Mouse (Mus musculus): ENCODE measurements around the gene Calml4.
"Not testable (repeated sequence)": the region's sequence is repeated elsewhere in the genome, so short reads cannot be mapped to it uniquely, and the experiment has no call there.

Gene Calml4

DNA sequence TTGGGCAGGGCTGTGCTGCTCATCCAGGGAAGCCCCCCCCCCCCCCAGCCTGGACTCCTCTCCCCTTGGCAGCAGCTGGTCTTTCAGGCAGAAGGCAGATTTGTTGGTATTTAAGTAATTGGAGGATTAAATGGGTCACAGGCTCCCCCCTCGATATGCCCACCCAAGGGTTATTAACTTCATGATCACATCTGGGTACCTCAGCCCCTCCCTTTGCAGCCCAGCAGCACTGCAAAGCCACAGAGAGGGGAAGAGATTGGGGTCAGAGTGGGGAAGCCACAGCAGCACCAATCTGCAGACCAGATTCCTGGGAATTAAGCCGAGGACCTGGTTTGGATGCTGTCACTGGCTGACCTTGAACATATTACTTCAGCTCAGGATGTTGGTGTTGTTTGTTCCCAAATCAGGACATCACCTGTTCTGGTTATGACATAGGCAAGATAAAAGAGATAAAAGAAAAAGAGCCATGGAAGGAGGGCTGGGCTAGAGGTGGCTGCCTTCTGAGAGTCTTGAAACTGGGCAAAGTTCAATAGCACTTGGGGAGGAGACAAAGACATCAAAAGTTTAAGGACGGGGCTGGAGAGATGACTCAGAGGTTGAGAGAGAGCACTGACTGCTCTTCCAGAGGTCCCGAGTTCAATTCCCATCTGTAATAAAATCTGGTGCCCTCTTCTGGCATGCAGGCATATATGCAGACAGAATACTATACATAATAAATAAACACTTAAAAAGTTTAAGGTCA is 22.0 kb upstream of the Calml4 start:
- DNase-seq (ENCODE audit: low spot score in 2 of 2), result no peak

DNA sequence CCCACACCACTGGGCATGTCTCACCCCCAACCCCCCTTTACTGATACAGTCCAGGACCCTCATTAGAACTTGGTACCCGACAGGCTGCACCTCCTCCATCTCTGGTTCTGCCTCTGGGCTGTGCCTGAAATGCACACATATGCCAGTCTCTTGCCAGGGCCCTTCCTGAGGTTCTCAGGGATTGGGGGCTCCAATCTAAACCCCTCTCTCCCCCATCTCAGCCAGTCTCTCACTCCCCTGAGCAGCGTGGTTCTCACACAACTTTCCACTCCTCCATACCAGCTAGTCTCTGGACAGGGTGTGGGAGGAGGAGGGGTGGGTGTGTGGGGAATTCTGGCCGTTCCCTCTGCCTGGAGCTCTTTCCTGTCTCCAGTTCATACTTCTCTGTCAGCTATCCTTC is 20.3 kb upstream of the Calml4 start:
- no peak for DNase-seq (ENCODE audit: low spot score in 2 of 2)

DNA sequence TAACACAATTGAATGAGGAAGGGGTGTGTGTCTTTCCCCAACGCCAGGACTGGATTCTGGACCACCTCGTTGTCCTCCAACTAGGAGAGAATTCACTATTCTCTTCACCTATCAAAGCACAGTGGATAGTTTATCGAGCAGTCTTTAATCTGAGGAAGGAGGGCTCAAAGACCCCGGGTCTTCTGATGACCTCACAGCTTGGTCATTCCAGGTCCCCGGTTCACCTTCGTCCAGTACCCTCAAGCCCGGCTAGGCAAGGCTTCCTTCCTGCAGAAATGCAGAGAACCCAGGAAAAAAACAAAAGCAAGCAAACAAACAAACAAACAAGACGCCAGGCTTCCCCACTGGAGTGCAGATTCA is 19.8 kb upstream of the Calml4 start:
- no peak for DNase-seq (ENCODE audit: low spot score in 2 of 2)

DNA sequence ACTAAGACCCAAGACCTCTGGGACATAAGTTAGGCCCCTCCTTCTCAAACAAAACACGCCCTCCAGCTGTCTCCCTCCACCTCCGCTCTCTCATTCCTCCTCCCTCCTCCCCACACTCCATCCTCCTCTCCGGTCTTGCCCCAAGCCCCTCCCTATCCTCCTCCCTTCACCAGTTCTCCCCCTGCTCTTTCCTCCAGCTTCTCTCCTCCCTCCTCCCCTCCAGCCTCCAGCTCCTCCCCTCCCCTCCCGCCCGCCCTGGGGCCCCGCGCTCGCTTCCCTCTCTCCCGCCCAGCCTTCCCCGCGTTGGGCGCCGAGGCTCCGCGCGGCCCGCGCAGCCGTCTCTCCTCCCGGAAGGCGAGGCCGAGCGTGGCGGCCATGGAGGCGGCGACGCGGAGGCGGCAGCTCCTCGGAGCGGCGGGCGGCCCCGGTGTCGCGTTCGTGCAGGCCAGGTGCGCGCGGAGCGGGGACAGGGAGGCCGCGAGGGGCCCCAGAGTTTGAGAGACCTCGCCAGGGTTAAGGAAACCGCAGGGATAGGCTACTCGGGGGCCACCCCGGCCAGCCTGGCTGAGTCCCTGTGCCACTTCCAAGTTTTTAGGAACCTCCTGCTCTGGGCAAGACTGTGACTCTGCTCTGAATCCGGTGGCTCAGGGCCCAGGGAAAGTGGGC is 19.2 kb upstream of the Calml4 start, which contains the start of gene Cln6:
Gene Cln6, plus strand, starts transcription at position 280 of the 666 bp plus-strand sequence.
- DNase-seq (ENCODE audit: low spot score in 2 of 2), result peak; percentile 52

DNA sequence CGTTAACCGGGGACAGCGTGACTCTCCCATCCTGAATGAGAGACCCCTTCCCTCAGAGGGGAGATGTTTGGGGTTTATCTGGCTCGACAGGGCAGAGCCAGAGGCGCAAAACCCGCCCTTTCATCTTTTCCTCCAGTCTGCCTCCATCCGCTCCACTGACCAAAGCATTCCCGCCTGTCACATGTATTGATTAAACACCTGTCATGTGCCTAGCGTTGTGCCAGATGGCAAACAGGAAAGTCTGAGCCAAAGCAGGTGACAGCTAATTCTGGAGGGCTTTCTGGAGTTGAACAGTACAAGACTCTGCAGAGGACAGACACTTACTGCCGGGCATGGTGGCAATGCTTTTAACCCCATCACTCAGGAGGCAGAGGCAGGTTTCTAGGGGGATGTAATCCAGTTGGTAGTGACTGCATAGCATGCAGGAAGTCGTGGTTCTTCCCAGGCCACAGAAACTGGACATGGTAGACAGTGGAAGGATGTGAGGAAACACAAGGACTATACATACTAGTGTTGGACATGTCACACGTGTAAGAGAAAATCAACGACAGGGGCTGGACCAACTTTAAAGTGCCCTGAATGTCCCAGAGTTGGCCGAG is 18.6 kb upstream of the Calml4 start:
- no peak for DNase-seq (ENCODE audit: low spot score in 2 of 2)

DNA sequence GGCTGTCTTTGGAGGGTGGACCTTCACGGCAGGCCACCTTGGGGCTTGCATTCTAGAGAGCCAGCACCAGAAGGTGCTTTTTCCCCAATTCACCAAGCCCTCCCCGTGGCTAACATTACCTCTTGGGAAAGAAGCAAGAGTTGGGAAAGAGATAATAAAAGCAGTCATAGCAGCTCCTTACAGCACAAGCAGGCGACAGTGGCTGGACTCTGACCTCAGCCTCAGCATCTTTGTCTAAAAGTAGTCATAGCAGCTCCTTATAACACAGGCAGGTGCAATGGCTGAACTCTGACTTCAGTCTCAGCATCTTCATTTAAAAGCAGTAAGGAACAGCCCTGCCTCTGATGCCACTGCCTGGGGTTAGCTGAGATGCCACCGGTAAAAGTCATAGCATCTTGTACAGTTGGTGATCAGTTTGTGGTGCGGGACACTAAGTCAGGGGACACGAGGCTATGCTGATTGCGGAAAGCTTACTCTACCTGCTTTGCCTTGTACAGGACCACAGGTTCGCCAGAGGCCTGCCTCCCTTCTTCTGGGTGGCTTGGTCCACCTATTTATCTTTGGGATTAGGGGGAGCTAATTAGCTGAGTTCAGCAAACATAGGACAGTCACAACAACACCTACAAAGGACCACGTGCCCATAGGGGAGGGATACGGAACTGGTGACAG is 14.4 kb upstream of the Calml4 start:
- no peak for DNase-seq (ENCODE audit: low spot score in 2 of 2)

DNA sequence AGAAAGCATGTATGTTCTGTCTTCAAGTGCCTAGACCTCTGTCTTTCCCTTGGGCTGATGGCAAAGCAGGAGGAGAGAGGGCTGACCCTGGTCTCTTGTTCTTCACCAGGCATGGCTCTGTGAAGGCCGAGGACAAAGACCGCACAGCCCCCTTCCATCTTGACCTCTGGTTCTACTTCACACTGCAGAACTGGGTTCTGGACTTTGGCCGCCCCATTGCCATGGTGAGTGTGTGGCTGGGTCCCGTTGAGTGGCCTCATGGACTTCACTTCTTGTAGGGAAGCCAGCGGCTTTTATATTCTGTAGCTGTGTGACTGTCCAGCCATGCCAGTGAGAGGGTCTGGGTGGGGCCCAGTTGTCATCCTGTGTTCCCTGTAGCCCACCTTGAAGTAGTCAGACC is 13.4 kb upstream of the Calml4 start:
- DNase-seq (ENCODE audit: low spot score in 2 of 2), result no peak

DNA sequence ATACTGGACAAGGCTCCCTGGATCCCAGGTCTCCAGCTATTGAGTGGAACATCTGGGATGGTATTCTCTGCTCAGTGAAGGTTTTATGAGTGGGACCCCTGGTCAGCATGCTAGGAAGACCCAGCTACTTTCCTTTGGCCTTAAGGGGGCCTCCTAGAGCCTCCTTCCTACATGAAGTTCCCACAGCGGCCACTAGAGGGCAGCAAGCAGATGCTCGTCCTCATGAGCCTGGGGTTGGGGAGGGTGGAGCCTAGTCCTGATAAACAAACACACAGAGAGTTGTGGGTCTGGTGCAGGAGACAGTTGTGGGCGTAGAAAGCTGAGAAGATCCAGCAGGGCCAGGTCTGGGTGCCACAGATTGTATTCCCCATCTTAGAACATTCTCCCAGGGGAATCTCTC is 10.2 kb upstream of the Calml4 start:
- DNase-seq (ENCODE audit: low spot score in 2 of 2), result peak; percentile 59 to 69

DNA sequence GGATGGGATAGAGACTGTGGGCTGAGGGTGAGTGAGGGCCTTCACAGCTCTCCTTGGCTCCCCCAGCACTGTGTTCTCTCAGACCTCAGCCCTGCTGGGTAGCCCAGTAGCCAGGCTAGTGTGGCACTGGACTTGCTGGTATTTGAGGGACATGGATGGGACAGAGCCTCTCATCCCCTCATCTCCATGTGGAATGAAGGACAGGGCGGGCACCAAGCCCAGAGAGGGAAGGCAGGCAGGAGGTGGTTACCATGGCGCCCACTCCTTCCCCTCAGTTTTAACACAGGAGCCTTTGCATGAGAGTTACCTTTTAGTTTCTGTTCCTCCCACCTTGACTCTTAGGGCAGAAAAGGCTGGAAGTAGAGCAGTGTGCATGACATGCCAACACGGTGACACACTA is 9.2 kb upstream of the Calml4 start:
- DNase-seq (ENCODE audit: low spot score in 2 of 2), result no peak

DNA sequence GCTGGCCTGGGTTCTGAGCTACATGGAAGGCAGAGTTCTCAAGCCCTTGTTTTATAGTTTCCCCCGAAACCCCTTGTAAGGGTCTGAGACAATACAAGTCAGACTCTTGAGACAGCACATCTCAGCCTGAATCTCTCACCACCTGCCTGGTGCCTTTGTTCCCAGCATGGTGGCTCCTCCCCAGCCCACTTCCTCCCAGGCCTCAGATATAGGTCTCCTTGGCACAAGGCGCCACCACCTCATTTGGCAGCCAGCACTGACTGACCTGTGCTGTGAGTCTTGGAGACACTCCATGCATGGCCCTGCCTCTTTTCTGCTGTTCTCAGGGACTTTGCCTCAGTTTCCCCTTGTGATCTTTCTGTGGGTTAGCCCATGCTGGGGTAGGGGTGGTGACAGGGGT is 6.3 kb upstream of the Calml4 start:
- no peak for DNase-seq (ENCODE audit: low spot score in 2 of 2)

DNA sequence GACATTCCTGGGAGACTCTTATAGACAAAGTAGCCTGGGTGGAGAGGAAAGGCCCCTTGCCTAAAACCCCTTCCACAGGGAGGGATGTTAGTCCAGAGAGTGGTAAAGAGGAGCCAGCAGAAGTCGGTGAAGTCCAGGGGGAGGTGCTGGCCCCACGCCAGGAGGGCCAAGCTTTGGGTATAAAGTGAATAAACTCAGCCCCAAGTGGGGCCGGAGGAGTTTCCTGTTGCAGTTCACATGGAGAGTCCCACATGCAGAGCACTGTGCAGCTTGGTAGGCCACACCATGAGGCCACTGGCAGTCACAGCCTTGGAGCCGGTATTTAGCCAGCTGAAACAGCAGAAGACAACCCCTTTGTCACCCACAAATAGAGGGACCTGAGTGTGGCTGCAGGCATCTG is 3.4 kb upstream of the Calml4 start:
- no peak for DNase-seq (ENCODE audit: low spot score in 2 of 2)

DNA sequence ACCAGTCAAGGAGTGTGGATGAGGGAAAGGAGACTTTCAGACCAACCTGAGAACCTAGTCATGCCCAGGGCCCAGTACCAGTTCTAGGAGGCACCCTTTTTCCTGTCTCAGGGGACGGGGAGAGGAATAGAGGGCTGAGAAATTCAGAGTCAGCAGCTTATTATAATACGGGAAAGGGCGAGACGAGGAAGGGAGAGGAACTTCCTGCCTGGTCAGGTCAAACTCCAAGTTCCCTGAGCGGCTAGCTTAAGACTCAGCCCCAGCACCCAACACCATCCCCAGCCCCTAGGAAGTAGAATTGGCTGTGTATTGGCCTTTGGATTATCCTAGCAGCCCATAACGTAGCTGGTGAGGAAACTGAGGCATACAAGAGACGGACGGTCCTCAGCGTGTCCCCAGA is 664 bp upstream of the Calml4 start:
- DNase-seq (ENCODE audit: low spot score in 2 of 2), result no peak

DNA sequence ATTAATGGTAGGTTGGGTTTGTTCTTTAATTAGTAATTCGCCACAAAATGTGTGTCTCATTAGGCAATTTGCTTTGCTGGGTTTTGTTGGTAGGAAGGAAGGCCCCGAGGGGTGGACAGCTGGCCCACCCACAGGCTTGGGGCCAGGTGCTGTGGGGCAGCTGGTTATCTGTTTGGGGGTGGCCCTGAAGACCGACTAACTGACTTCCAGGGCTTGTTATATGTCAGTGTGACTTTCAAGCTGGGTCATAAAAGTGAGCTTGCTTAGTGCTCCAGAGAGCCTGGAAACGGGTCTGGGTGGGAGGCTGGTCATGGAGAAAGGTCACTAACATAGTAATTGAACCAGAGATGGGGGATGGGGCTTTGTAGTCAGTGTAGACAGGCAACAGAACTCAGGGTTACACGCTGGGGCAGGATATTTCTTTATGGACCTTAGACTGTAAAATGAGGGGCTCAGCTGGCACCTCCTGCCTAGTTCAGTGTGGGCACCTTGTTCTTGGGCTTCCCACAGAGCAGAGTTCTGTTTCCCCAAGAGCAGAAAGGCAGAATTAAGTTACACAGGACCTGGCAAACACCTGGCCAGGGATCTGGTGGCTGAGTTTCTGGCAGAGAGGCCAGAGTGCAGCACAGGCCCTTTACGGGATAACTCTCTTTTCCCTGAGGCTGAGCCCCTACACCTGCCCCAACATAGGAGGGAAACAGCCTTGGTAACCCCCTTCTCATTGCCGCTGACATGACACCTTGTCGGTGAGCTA is 563 bp downstream of the Calml4 start:
- no peak for DNase-seq (ENCODE audit: low spot score in 2 of 2)

DNA sequence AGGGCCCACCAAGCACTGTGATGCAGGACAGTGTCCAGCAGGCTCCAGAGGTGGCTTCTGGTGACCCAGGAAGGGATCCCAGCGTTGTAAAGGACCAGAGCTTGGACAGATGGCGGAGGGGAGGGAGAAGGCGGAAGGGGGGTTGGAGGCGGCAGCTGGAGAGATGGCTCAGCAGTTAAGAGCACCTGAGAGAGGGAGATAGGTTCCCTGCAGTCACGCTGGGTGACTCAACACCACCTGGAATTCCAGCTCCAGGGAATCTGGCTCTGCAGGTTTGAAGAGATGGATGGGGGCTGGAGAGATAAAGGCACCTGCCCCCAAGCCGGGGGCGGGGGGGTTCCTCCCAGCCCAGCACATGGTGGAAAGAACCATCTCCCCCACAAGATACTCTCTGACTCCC is 2.2 kb downstream of the Calml4 start:
- not testable (repeated sequence) for DNase-seq (ENCODE audit: low spot score in 2 of 2)

DNA sequence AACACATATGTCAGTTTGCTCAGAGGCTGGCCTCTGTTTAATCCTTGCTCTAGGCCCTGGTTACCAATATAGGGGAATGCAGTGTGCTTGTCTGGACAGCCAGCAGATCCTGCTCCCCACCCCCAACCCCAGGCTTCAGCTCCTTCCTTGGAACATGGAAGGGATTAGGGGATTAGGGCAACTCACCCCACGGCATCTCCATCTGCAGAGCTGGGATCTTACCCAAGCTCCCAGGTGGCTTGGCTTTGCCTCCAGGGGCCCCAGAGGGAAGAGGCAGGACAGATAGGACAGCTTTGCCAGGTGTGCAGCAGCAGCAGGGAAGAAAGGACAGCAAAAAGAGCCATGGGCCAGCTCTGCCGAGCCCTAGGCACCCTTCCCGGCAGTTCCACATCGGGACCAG is 3.0 kb downstream of the Calml4 start:
- no peak for DNase-seq (ENCODE audit: low spot score in 2 of 2)

DNA sequence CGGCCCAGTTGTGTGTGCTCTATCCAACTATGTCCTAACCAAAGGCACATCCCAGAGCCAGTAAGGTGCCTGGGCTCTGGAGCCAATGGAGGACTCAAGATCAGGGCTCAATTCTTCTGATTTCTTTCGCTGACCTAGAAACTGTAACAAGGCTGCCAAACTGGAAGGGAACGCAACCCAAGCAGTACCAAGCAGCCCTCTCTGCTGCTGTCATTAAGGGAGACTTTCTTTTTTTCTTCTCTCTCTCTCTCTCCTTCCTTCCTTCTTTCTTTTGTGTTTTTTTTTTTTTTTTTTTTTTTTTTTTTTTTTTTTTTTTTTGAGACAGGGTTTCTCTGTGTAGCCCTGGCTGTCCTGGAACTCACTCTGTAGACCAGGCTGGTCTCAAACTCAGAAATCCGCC is 11.4 kb downstream of the Calml4 start:
- DNase-seq (ENCODE audit: low spot score in 2 of 2), result not testable (repeated sequence)

DNA sequence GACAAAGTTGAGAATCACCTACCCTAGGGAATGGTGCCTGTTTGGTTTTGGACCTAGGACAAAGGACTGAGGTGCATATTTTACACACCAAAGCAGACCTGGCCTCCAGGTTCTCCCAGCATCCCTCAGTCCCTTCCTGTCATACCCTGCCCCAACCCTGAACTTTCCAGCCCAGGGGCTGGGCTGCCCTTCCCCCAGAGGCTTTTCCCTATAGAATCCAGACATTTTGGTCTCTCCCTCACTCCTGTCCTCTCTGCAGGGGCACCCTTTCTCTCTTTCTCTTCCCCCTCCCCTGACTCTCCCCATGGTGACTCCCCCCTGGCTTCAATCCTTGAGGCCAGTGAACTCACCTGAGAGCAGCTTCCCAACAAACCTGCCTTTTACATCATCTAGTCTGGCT is 12.8 kb downstream of the Calml4 start:
- DNase-seq (ENCODE audit: low spot score in 2 of 2), result no peak

DNA sequence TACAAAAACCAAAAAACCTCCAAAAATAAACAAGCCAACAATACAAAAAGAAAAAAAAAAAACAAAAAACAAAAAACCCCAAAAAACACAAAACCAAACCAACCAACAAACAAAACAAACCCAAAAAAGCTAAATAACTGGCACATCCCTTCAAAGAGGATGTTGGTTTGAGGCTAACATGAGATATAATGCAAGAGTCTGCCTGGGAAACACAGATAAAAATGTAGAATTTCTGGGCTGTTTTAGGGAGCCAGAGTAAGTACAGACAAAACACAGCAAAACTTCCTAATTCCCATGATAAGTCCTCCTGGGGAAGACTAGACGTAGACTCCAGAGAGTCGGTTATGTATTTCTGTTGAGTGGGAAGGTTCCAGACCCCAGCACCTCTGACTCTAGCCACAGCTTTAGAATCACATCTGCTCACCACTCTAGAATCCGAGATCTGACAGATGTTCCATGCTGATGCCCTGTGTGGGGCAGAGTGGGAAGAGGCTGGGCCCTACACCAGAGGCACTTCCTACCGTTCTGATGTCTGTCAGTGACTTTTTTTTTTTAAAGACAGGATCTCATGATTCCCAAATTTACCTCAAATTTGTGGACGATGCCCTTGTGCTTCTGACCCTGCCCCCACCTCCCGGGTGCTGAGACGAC is 19.2 kb downstream of the Calml4 start:
- no peak for DNase-seq (ENCODE audit: low spot score in 2 of 2)

DNA sequence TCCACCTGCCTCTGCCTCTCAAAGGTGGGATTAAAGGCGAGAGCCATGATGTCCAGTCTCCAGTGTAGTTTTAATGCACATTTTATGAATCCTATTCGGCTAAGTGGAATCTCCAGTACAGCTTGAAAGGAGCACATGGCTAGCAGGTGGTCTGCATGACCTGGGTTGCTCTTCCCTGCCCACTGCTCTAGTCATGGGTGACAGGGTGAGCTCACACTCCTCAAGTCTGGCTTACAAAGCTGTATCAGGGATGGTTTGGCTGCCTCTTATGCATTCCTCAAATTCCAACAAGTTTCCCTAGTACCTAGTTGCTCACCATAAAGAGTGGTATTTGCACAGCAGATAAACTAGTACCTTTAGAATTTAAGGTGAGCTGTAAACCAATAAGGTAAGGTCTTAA is 19.9 kb downstream of the Calml4 start:
- no peak for DNase-seq (ENCODE audit: low spot score in 2 of 2)

DNA sequence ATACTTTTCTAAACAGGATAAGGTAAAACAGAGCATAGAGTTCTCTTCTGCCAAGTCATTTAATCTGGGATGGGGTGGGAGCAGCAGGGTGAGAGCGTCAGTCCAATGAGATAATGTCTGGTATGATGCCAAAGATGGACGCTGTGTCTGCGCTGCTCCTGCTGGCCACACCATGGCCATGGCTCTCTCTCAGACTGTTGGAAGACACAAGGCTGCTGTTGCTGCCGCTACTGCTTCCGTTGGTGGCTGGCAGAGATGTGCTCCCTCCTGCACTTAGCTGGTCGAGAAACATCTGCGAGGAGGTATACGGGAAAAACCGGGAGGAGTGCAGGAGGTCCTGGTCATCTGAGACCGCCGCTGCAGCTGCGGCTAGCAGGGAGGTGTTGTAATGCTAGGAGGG is 24.0 kb downstream of the Calml4 start:
- DNase-seq (ENCODE audit: low spot score in 2 of 2), result no peak

DNA sequence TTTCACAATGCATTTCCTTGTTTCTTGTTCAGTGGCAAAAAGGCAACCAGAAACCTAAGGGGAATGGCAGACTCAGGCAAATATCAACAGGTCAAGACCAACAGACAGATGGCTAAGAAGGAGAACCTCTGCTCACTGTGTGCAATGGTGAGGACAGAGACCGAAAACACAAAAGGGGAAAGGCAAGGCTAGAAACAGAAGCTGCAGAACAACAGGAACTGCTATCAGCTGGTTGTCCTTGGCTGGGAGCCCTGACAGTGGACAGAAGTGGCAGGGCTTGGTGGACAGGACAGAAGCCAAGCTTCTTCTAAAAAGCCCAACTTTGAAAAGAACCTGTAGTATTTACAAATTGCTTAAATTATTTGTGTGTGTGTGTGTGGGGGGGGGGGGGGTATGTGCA is 36.6 kb downstream of the Calml4 start:
- no peak for DNase-seq (ENCODE audit: low spot score in 2 of 2)
